In the genomic region with DNA sequence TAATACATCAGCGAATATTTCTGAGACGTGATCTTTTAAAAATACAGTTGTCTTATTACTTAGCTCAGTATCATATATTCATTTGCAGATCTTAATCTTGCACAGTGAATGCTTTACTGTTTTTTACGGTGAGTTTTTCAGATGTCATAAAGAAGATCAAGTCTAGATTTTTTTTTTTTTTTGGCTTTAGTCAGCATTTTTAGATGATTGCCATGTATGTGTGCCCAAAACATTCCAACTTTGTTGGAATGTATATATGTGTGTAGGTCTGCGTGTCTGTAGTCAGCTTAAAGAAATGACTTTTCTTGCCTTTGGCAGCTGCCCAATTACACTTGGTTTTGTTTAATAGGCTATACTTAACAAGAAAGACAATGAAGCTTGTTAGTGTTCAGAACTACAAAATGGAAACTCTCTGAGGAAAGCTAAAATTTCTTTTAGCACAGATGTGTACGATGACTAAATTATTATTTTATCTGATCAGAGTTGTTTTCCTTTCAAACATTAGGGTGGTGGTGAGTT, we compare ENCODE assay signal across 10 mouse cellular contexts. TPM values are rescaled to one million over a fixed set of nuclear protein-coding genes. Genes with fewer than 3 reads are reported as not detected.
DNase-seq lines count a peak whose midpoint lies in the region; ATAC-seq and TF ChIP-seq lines count a peak whose summit lies in the region.
"Had no signal": no experiment of that assay in that cellular context is flagged by ENCODE, and none has a peak within 500 bp of the region (broad histone marks: within the 10 kb centered on the region; RNA-seq: fewer than 3 reads in every experiment).

No protein-coding gene starts in this region.

- WGBS in lung, adult 2 months: 31% methylated on average over 5 of the region's 5 CpGs
- 80% methylated on average over 5 of the region's 5 CpGs for WGBS in embryonic facial prominence, embryonic 12.5 days
- whole genome bisulfite sequencing in intestine, embryonic 16.5 days: 48% methylated on average over 5 of the region's 5 CpGs
- 70% methylated on average over 5 of the region's 5 CpGs for WGBS in neural tube, embryonic 13.5 days

- H3K4me1 ChIP-seq in lung, adult 2 months (ENCODE audit: control insufficient read depth, insufficient read depth, low read length): no peaks in the 10 kb centered on the region; the same call in none of the 2 replicates
- 0 out of 2 replicates have a peak, but pooled peaks cover 7% of the 10 kb centered on the region for H3K4me1 ChIP-seq in embryonic facial prominence, embryonic 12.5 days
- peaks cover 9% of the 10 kb centered on the region; the same call in 1 of the 2 replicates for H3K4me1 ChIP-seq in intestine, embryonic 16.5 days (ENCODE audit: control insufficient read depth, insufficient read depth, low read length)
- H3K4me1 ChIP-seq in neural tube, embryonic 13.5 days (replicated peaks): peaks cover 30% of the 10 kb centered on the region

- no peak overlapping the region for H3K9ac ChIP-seq in embryonic facial prominence, embryonic 12.5 days
- no peak overlapping the region for H3K9ac ChIP-seq in intestine, embryonic 16.5 days (ENCODE audit: low read depth, low read length)
- H3K9ac ChIP-seq in neural tube, embryonic 13.5 days: no peak overlapping the region

- no peak for TF ChIP-seq CTCF in lung, adult 2 months (IDR thresholded peaks at IDR 0.05; ENCODE audit: insufficient read depth, low read length)

- no peak for TF ChIP-seq POLR2A in lung, adult 2 months (IDR thresholded peaks at IDR 0.05; ENCODE audit: borderline replicate concordance, extremely low read depth, low read depth, low read length)

- no peaks in the 10 kb centered on the region for H3K27me3 ChIP-seq in embryonic facial prominence, embryonic 12.5 days
- no peaks in the 10 kb centered on the region for H3K27me3 ChIP-seq in intestine, embryonic 16.5 days (replicated peaks; ENCODE audit: control insufficient read depth, insufficient read depth, low read length)
- H3K27me3 ChIP-seq in neural tube, embryonic 13.5 days: no peaks in the 10 kb centered on the region

- peaks cover 9% of the 10 kb centered on the region for H3K36me3 ChIP-seq in embryonic facial prominence, embryonic 12.5 days
- no peaks in the 10 kb centered on the region for H3K36me3 ChIP-seq in intestine, embryonic 16.5 days (ENCODE audit: control insufficient read depth, insufficient read depth, low read length)
- H3K36me3 ChIP-seq in neural tube, embryonic 13.5 days: peaks cover 5% of the 10 kb centered on the region; the same call in 1 of the 2 replicates

- H3K4me2 ChIP-seq in embryonic facial prominence, embryonic 12.5 days (replicated peaks): peak overlapping the region; percentile 86
- 0 out of 2 replicates have a peak overlapping the region, but pooled peaks have one; percentile 36 for H3K4me2 ChIP-seq in intestine, embryonic 16.5 days (ENCODE audit: low read depth, low read length)
- H3K4me2 ChIP-seq in neural tube, embryonic 13.5 days: peak overlapping the region; percentile 92

- no peak for ATAC-seq in embryonic facial prominence, embryonic 12.5 days (ENCODE audit: insufficient number of reproducible peaks, insufficient read depth, low FRiP score, low TSS enrichment)
- ATAC-seq in intestine, embryonic 16.5 days: no peak
- ATAC-seq in neural tube, embryonic 13.5 days (ENCODE audit: low read depth): no peak

- DNase-seq in lung, adult 2 months: no peak
- no peak for DNase-seq in lung, postnatal 4 days
- no peak for DNase-seq in urinary bladder, postnatal 10 days (ENCODE audit: low spot score)
- DNase-seq in embryo, embryonic 10 days (ENCODE audit: low spot score): no peak
- DNase-seq in urinary bladder, adult 18-20 months (ENCODE audit: low spot score in 2 of 2): no peak
- DNase-seq: adrenal gland, postnatal 10 days; gastrocnemius, postnatal 36 days had no signal

- peak overlapping the region; percentile 75 for H3K4me3 ChIP-seq in lung, adult 2 months (replicated peaks; ENCODE audit: extremely low read depth, low read depth, low read length)
- no peak overlapping the region for H3K4me3 ChIP-seq in embryonic facial prominence, embryonic 12.5 days
- H3K4me3 ChIP-seq in intestine, embryonic 16.5 days (ENCODE audit: low read length): peak overlapping the region; percentile 12; the same call in 1 of the 2 replicates
- H3K4me3 ChIP-seq in neural tube, embryonic 13.5 days: 0 out of 2 replicates have a peak overlapping the region, but pooled peaks have one; percentile 6

- no peak overlapping the region for H3K27ac ChIP-seq in embryonic facial prominence, embryonic 12.5 days
- no peak overlapping the region for H3K27ac ChIP-seq in intestine, embryonic 16.5 days (ENCODE audit: low read length)
- no peak overlapping the region for H3K27ac ChIP-seq in neural tube, embryonic 13.5 days (replicated peaks)

- H3K9me3 ChIP-seq in embryonic facial prominence, embryonic 12.5 days: no peaks in the 10 kb centered on the region
- H3K9me3 ChIP-seq in intestine, embryonic 16.5 days (ENCODE audit: control insufficient read depth, low read length): no peaks in the 10 kb centered on the region
- no peaks in the 10 kb centered on the region for H3K9me3 ChIP-seq in neural tube, embryonic 13.5 days

RNA-seq across cellular contexts. Expression of gene Wapl, which starts 1.7 kb away (rescaled TPM):
- polyA plus RNA-seq in lung, adult 2 months (2012; rRNA removed): 9.3 and 23.0 TPM in 2 replicates
- 33.1 and 36.1 TPM in 2 replicates for polyA plus RNA-seq in embryonic facial prominence, embryonic 12.5 days (2016; fragmentation: Nextera tagmentation; extraction: Ambion mirVana)
- polyA plus RNA-seq in intestine, embryonic 16.5 days (2015; fragmentation: Nextera tagmentation; extraction: Ambion mirVana): 18.0 and 18.1 TPM in 2 replicates
- 18.3 and 21.2 TPM in 2 replicates for polyA plus RNA-seq in neural tube, embryonic 13.5 days (2015; fragmentation: Nextera tagmentation; extraction: Ambion mirVana)

Comparison
In these comparisons a context has a peak if more than half of its experiments do, and no peak if none do; other contexts are left out.
1. H3K4me2 ChIP-seq: peak in every context shown above with its lines; median percentile 92 in neural tube, embryonic 13.5 days; 86 in embryonic facial prominence, embryonic 12.5 days; 36 in intestine, embryonic 16.5 days.